Mouse (Mus musculus) liver, embryonic 14.5 days (tissue): ENCODE results near the gene Pea15a.

ENCODE experiments used
- CTCF ChIP-seq: IDR thresholded peaks from 2 replicates; pipeline ENCODE4 v1.5.1; 2016; ENCODE audit warnings: antibody characterized with exemption, low read depth, control low read depth
- EP300 ChIP-seq: IDR thresholded peaks from 2 replicates; pipeline ENCODE4 v1.6.1; 2016; ENCODE audit warnings: antibody characterized with exemption, low read depth

- no peak for TF ChIP-seq EP300
- no peak for TF ChIP-seq CTCF
Measured at GRCm38 (mm10) chr1:172197851-172198250, 8.8 kb downstream of the Pea15a start.
